Comparison of ENCODE assay signal across 8 mouse cellular contexts in genomic region chr2:29124936-29125701, GRCm38 (mm10). TPM values are rescaled to one million over a fixed set of nuclear protein-coding genes. Genes with fewer than 3 reads are reported as not detected.
DNase-seq lines count a peak whose midpoint lies in the region; ATAC-seq and TF ChIP-seq lines count a peak whose summit lies in the region.

No protein-coding gene starts in this region.

- no peak for TF ChIP-seq CTCF in G1E (IDR thresholded peaks at IDR 0.05; ENCODE audit: low read depth, low read length)
- no peak for TF ChIP-seq CTCF in layer of hippocampus, adult 2 months (conservative IDR thresholded peaks at IDR 0.05)
- TF ChIP-seq CTCF in lung, embryonic 14.5 days (IDR thresholded peaks at IDR 0.05; ENCODE audit: low read depth): no peak
- no peak for TF ChIP-seq CTCF in olfactory bulb, adult 2 months (IDR thresholded peaks at IDR 0.05; ENCODE audit: insufficient read depth, low read depth, low read length)
- peak; percentile 69; the same call in 1 of the 2 replicates for TF ChIP-seq CTCF in thymus, adult 2 months (IDR thresholded peaks at IDR 0.05; ENCODE audit: borderline replicate concordance, control insufficient read depth, extremely low read depth, insufficient read depth, low read length, poor library complexity)

- H3K4me3 ChIP-seq in G1E (ENCODE audit: low read depth, low read length): peak overlapping the region; percentile 94
- H3K4me3 ChIP-seq in forebrain, embryonic 16.5 days (replicated peaks; ENCODE audit: low read length): peak overlapping the region; percentile 75
- peak overlapping the region; percentile 87 for H3K4me3 ChIP-seq in layer of hippocampus, adult 2 months
- H3K4me3 ChIP-seq in lung, embryonic 14.5 days (ENCODE audit: low read depth, low read length): peak overlapping the region; percentile 79
- H3K4me3 ChIP-seq in olfactory bulb, adult 2 months (ENCODE audit: insufficient read depth, low read depth, low read length): peak overlapping the region; percentile 68
- H3K4me3 ChIP-seq in thymus, adult 2 months (ENCODE audit: control insufficient read depth, insufficient read depth, low read length): peak overlapping the region; percentile 65

- peaks cover 32% of the 10 kb centered on the region for H3K36me3 ChIP-seq in G1E (replicated peaks)
- H3K36me3 ChIP-seq in forebrain, embryonic 16.5 days (ENCODE audit: control insufficient read depth, insufficient read depth): peaks cover 13% of the 10 kb centered on the region
- H3K36me3 ChIP-seq in lung, embryonic 14.5 days (ENCODE audit: insufficient read depth): peaks cover 19% of the 10 kb centered on the region
- H3K36me3 ChIP-seq in thymus, adult 2 months (ENCODE audit: control insufficient read depth, insufficient read depth, low read length): peaks cover 7% of the 10 kb centered on the region

- under 1% methylated on average over 77 of the region's 81 CpGs for WGBS in forebrain, embryonic 16.5 days
- WGBS in lung, embryonic 14.5 days: under 1% methylated on average over 63 of the region's 81 CpGs
- under 1% methylated on average over 81 of the region's 81 CpGs for WGBS in olfactory bulb, adult 2 months
- WGBS in thymus, adult 2 months: under 1% methylated on average over 79 of the region's 81 CpGs

- peaks cover 17% of the 10 kb centered on the region for H3K4me1 ChIP-seq in G1E (ENCODE audit: insufficient read depth, low read depth, low read length)
- H3K4me1 ChIP-seq in forebrain, embryonic 16.5 days (replicated peaks; ENCODE audit: control insufficient read depth, insufficient read depth, low read length): peaks cover 9% of the 10 kb centered on the region
- no peaks in the 10 kb centered on the region for H3K4me1 ChIP-seq in lung, embryonic 14.5 days (ENCODE audit: insufficient read depth)
- peaks cover 6% of the 10 kb centered on the region for H3K4me1 ChIP-seq in olfactory bulb, adult 2 months (ENCODE audit: control insufficient read depth, insufficient read depth, low read length)
- peaks cover 9% of the 10 kb centered on the region for H3K4me1 ChIP-seq in thymus, adult 2 months (replicated peaks; ENCODE audit: control insufficient read depth, insufficient read depth, low read length)

- peak; percentile 99 for ATAC-seq in G1E (ENCODE audit: extremely low read depth, insufficient number of reproducible peaks, low FRiP score, poor library complexity, severe bottlenecking)
- peak; percentile 98 for ATAC-seq in forebrain, embryonic 16.5 days
- peak; percentile 98 for ATAC-seq in lung, embryonic 14.5 days (ENCODE audit: insufficient read depth)

- H3K9ac ChIP-seq in forebrain, embryonic 16.5 days (replicated peaks; ENCODE audit: low read depth, low read length): peak overlapping the region; percentile 81
- H3K9ac ChIP-seq in lung, embryonic 14.5 days: peak overlapping the region; percentile 89

- peak overlapping the region; percentile 91 for H3K27ac ChIP-seq in forebrain, embryonic 16.5 days (ENCODE audit: low read length)
- peak overlapping the region; percentile 98 for H3K27ac ChIP-seq in layer of hippocampus, adult 2 months
- peak overlapping the region; percentile 97 for H3K27ac ChIP-seq in lung, embryonic 14.5 days (ENCODE audit: low read depth)
- peak overlapping the region; percentile 59 for H3K27ac ChIP-seq in olfactory bulb, adult 2 months (ENCODE audit: insufficient read depth, low read depth, low read length)
- H3K27ac ChIP-seq in thymus, adult 2 months (ENCODE audit: control insufficient read depth, insufficient read depth, low read length): peak overlapping the region; percentile 78

- H3K4me2 ChIP-seq in forebrain, embryonic 16.5 days (ENCODE audit: low read length): peak overlapping the region; percentile 53
- peak overlapping the region; percentile 70 for H3K4me2 ChIP-seq in lung, embryonic 14.5 days

- TF ChIP-seq POLR2A in olfactory bulb, adult 2 months (IDR thresholded peaks at IDR 0.05; ENCODE audit: insufficient read depth, low read depth, low read length): peak; percentile 42; the same call in 1 of the 2 replicates
- TF ChIP-seq POLR2A in thymus, adult 2 months (IDR thresholded peaks at IDR 0.05; ENCODE audit: control insufficient read depth, extremely low read depth, insufficient read depth, low read length, poor library complexity): peak; percentile 49; the same call in 1 of the 2 replicates

- no peaks in the 10 kb centered on the region for H3K9me3 ChIP-seq in G1E (replicated peaks)
- no peaks in the 10 kb centered on the region for H3K9me3 ChIP-seq in forebrain, embryonic 16.5 days (ENCODE audit: control insufficient read depth, low read length)
- no peaks in the 10 kb centered on the region for H3K9me3 ChIP-seq in lung, embryonic 14.5 days (ENCODE audit: low read depth, low read length)

- H3K27me3 ChIP-seq in G1E (ENCODE audit: insufficient read depth, low read length): 0 out of 2 replicates have a peak, but pooled peaks cover 5% of the 10 kb centered on the region
- no peaks in the 10 kb centered on the region for H3K27me3 ChIP-seq in forebrain, embryonic 16.5 days (replicated peaks; ENCODE audit: control insufficient read depth, insufficient read depth, low read length)
- no peaks in the 10 kb centered on the region for H3K27me3 ChIP-seq in lung, embryonic 14.5 days (ENCODE audit: insufficient read depth, low read length)
- H3K27me3 ChIP-seq in thymus, adult 2 months (ENCODE audit: control insufficient read depth, insufficient read depth, low read length): no peaks in the 10 kb centered on the region

- DNase-seq in G1E (ENCODE audit: low spot score): peak; percentile 99
- DNase-seq in cerebellum, adult 18-20 months: peak; percentile 98 to 100
- peak; percentile 97 to 99 for DNase-seq in heart, postnatal 36 days
- peak; percentile 97 for DNase-seq in layer of hippocampus, adult 2 months (ENCODE audit: low spot score in 2 of 2)
- DNase-seq in lung, embryonic 14.5 days: peak; percentile 99
- DNase-seq in thymus, adult 2 months: peak; percentile 100

- intact Hi-C loops in heart, postnatal 36 days (cut with DNase I): loop anchor here (2.0 kb wide), 2 partner anchors 20 to 64 kb away; partner anchors contain the start of gene Ttf1

RNA-seq across cellular contexts. Expression of gene Setx, which starts 1.1 kb away (rescaled TPM):
- 47.0 and 62.5 TPM in 2 replicates for total RNA-seq in G1E (2014; fragmentation: Nextera tagmentation)
- 52.1 and 72.9 TPM in 2 replicates for total RNA-seq in G1E (2017)
- polyA plus RNA-seq in G1E (2012): 6.0 and 7.3 TPM in 2 replicates
- polyA plus RNA-seq in forebrain, embryonic 16.5 days (2015; fragmentation: Nextera tagmentation; extraction: Ambion mirVana): 14.4 and 16.5 TPM in 2 replicates
- total RNA-seq in heart, postnatal 36 days (2021): 10 to 100 TPM; 32.6 to 34.5 TPM
- total RNA-seq in layer of hippocampus, adult 2 months (2021): 10 to 100 TPM; 44.9 to 47.8 TPM
- 12.7 and 13.7 TPM in 2 replicates for polyA plus RNA-seq in lung, embryonic 14.5 days (2014; fragmentation: Nextera tagmentation; extraction: Ambion mirVana)
- polyA plus RNA-seq in olfactory bulb, adult 2 months (2012; ENCODE audit: insufficient read depth, insufficient read length, low replicate concordance, missing spikeins): 97.8 and 329 TPM in 2 replicates
- polyA plus RNA-seq in thymus, adult 2 months (2012; rRNA removed): 14.5 and 16.9 TPM in 2 replicates

Comparison
In these comparisons a context has a peak if more than half of its experiments do, and no peak if none do; other contexts are left out.
1. Peak in every context shown above with its lines: DNase-seq, ATAC-seq, H3K4me3 ChIP-seq and H3K27ac ChIP-seq.